Comparison of ENCODE assay signal across 15 mouse cellular contexts in genomic region chr15:12201856-12202255, GRCm38 (mm10).
"Had no signal": no experiment of that assay in that cellular context is flagged by ENCODE, and none has a peak within 500 bp of the region (broad histone marks: within the 10 kb centered on the region; RNA-seq: fewer than 3 reads in every experiment).

No protein-coding gene starts in this region.

- H3K27ac ChIP-seq: limb, embryonic 15.5 days; lung, embryonic 15.5 days; macrophage; midbrain, embryonic 12.5 days; neural tube, embryonic 13.5 days had no signal

- H3K9ac ChIP-seq: limb, embryonic 15.5 days; lung, embryonic 15.5 days; midbrain, embryonic 12.5 days; neural tube, embryonic 13.5 days had no signal

- H3K4me2 ChIP-seq: limb, embryonic 15.5 days; lung, embryonic 15.5 days; midbrain, embryonic 12.5 days; neural tube, embryonic 13.5 days had no signal

- DNase-seq: kidney, adult 18-20 months; kidney, postnatal 14 days; layer of hippocampus, adult 9-11 months; layer of hippocampus, postnatal 36 days; lung, postnatal 14 days; retina, postnatal 1 day; right cerebral cortex, postnatal 4 days; spleen, adult 18-20 months; thymus, postnatal 36 days had no signal

- H3K36me3 ChIP-seq: limb, embryonic 15.5 days; lung, embryonic 15.5 days; midbrain, embryonic 12.5 days; neural tube, embryonic 13.5 days had no signal

- H3K9me3 ChIP-seq: limb, embryonic 15.5 days; lung, embryonic 15.5 days; megakaryocyte, embryonic 14.5 days; midbrain, embryonic 12.5 days; neural tube, embryonic 13.5 days had no signal

- H3K27me3 ChIP-seq: limb, embryonic 15.5 days; lung, embryonic 15.5 days; midbrain, embryonic 12.5 days; neural tube, embryonic 13.5 days had no signal

- H3K4me3 ChIP-seq: limb, embryonic 15.5 days; lung, embryonic 15.5 days; megakaryocyte, embryonic 14.5 days; midbrain, embryonic 12.5 days; neural tube, embryonic 13.5 days had no signal
